Mouse (Mus musculus): ENCODE measurements around the gene Riok1. TPM values are rescaled to one million over a fixed set of nuclear protein-coding genes. Genes with fewer than 3 reads are reported as not detected.

The Riok1 gene
- total RNA-seq, 2 experiments from 2014 or later: 10.9 to 11.8 TPM

Small RNA genes lying within 50 kb of the gene (microRNA-seq; reads per million reads assigned to microRNA genes)
- 0 reads per million in 2 experiments for gene Gm27387 (ENCODE audit: borderline number of aligned reads in 2 of 2)

Other genes with a start within 250 kb of the Riok1 start
- gene Ssr1, start 42.8 kb upstream of the Riok1 start, total RNA-seq (2021): 10 to 100 TPM; 40.1 to 46.0 TPM
- 1 to 10 TPM; 2.1 TPM for gene Cage1, start 74 bp downstream of the Riok1 start, total RNA-seq (2021)
- 100 to 1,000 TPM; 529 TPM for gene Dsp, start 114.3 kb downstream of the Riok1 start, total RNA-seq (2021)
- gene Snrnp48, start 167.9 kb downstream of the Riok1 start, total RNA-seq (2021): 10 to 100 TPM in 1 of 2 experiments, 1 to 10 TPM in 1; 9.8 to 11.4 TPM

Data from heart, postnatal 36 days (tissue).